Mouse (Mus musculus) heart, postnatal 0 days (tissue): ENCODE data around the gene Xylt1. TPM values are rescaled to one million over a fixed set of nuclear protein-coding genes. Genes with fewer than 3 reads are reported as not detected.

Experiments
- ATAC-seq: fragments of 200-750 bp; cut with Nextera tagmentation; 2 replicates; pipeline ENCODE4 v1.8.0; 2017; ENCODE audit warnings: low read depth, moderate number of reproducible peaks, moderate library complexity; ENCODE audit not compliant: insufficient read depth
- DNase-seq: peaks from one replicate; pipeline ENCODE4 v3.0.0-alpha.2; 2016; ENCODE audit warnings: low spot score
- H3K27ac ChIP-seq: fragments of 300-500 bp; sonication (generic); 2 replicates; pipeline ENCODE4 v1.5.1; 2014; ENCODE audit warnings: low read depth, mild to moderate bottlenecking
- H3K27me3 ChIP-seq: fragments of 300-500 bp; sonication (generic); 2 replicates; pipeline ENCODE4 v1.6.1; 2014; ENCODE audit warnings: low read length, mixed read lengths; ENCODE audit not compliant: control insufficient read depth, insufficient read depth
- H3K36me3 ChIP-seq: fragments of 300-500 bp; sonication (generic); replicated peaks from 2 replicates; pipeline ENCODE4 v1.6.1; 2014; ENCODE audit warnings: low read length, mixed read lengths; ENCODE audit not compliant: control insufficient read depth, insufficient read depth
- H3K4me1 ChIP-seq: fragments of 300-500 bp; sonication (generic); 2 replicates; pipeline ENCODE4 v1.6.1; 2014; ENCODE audit warnings: antibody characterized with exemption; ENCODE audit not compliant: control insufficient read depth, insufficient read depth
- H3K4me2 ChIP-seq: fragments of 300-500 bp; sonication (generic); 2 replicates; pipeline ENCODE4 v1.6.1; 2014; ENCODE audit warnings: low read depth, mild to moderate bottlenecking, low read length, moderate library complexity
- H3K4me3 ChIP-seq: fragments of 300-500 bp; sonication (generic); 2 replicates; pipeline ENCODE4 v1.5.1; 2014; ENCODE audit warnings: low read depth, low read length
- H3K9ac ChIP-seq: fragments of 300-500 bp; sonication (generic); replicated peaks from 2 replicates; pipeline ENCODE4 v1.6.1; 2014; ENCODE audit warnings: low read depth, low read length, mixed read lengths
- H3K9me3 ChIP-seq: fragments of 300-500 bp; sonication (generic); replicated peaks from 2 replicates; pipeline ENCODE4 v1.6.1; 2016; ENCODE audit warnings: low read length; ENCODE audit not compliant: control insufficient read depth
- CTCF ChIP-seq: IDR thresholded peaks from 2 replicates; pipeline ENCODE4 v1.5.1; 2016; ENCODE audit warnings: antibody characterized with exemption, control low read depth, low read depth
- EP300 ChIP-seq: IDR thresholded peaks from 2 replicates; pipeline ENCODE4 v1.6.1; 2016; ENCODE audit warnings: antibody characterized with exemption, low read depth
- WGBS: fragments of 180-500 bp; shearing (Covaris S2); extraction: QIAGEN DNeasy Blood & Tissue Kit; methylation state at CpG from one replicate; pipeline ENCODE4 v1.1.7; 2014; 5-methylcytosine and 5-hydroxymethylcytosine counted together
- polyA plus RNA-seq: library from polyadenylated mRNA; unstranded; fragments of >200 nt; fragmentation: Nextera tagmentation; extraction: Ambion mirVana; gene quantifications from 2 replicates; pipeline ENCODE4 v1.2.1, GENCODE M21; 2015
- total RNA-seq: library from RNA; depleted of rRNA; stranded (reverse); fragments of >200 nt; gene quantifications from 2 replicates; pipeline ENCODE4 v1.2.3, GENCODE M21; 2014; ENCODE audit warnings: low replicate concordance

Xylt1 gene
- total and polyA plus RNA-seq, 2 experiments from 2014 or later: 0.36 to 8.9 TPM

DNA sequence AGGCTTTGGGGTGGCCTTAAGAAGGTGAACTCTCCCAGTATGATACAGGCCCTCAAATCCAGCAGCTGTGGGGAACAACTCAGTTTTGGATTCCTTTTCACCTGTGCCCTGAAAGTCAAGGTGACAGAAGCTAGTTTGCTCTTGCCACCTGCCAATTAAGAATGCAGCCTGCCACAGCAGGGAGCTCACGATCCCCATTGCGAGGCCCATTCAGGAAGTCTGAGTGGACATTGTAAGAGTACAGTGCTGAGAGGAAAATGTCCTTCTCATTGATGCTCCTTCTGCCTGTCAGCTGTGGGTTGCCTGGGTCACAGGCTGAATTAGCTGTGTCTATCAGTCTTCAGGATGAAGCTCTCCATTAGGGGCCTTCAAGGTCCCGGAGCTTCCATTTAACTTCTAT, 49.1 kb downstream of the Xylt1 start:
- no peaks in the 10 kb centered on the region for H3K27me3 ChIP-seq
- H3K27ac ChIP-seq: no peak overlapping the region
- peaks cover 3% of the 10 kb centered on the region; the same call in 1 of the 2 replicates for H3K4me1 ChIP-seq
- H3K9me3 ChIP-seq: no peaks in the 10 kb centered on the region
- no peak overlapping the region for H3K4me3 ChIP-seq
- TF ChIP-seq EP300 (no peak), CTCF (no peak)
- no peaks in the 10 kb centered on the region for H3K36me3 ChIP-seq
- no peak overlapping the region for H3K4me2 ChIP-seq
- 75% methylated on average over 3 of the region's 3 CpGs for WGBS
- DNase-seq (no peak), ATAC-seq (no peak)
- H3K9ac ChIP-seq: no peak overlapping the region

DNA sequence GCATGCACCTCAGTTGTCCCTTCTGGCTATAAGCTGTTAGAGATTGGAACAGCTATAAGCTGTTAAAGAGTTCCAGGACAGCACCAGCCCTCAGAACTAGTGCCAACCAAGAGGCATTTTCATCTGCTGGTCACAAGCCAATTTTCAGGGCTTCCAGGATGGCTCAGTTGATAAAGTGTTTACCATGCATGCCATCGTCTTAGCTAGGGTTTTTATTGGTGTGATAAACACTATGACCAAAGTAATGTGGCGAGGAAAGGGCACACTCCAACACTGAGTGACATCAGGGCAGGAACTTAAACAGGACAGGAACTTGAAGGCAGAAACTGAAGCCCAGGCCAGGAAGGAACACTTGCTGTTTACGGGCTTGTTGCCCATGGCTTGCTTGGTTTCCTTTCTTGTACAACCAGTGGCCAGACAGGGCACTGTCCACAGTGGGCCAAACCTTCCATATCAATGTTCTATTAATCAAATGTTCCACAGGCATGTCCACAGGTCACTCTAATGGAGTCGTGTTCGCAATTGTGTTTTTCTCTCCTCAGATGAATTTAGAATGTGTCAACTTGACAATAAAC, 49.7 kb downstream of the Xylt1 start:
- H3K27me3 ChIP-seq: no peaks in the 10 kb centered on the region
- 69% methylated on average over 5 of the region's 5 CpGs for WGBS
- H3K4me3 ChIP-seq: no peak overlapping the region
- H3K9me3 ChIP-seq: no peaks in the 10 kb centered on the region
- H3K4me1 ChIP-seq: peaks cover 5% of the 10 kb centered on the region
- no peak overlapping the region for H3K9ac ChIP-seq
- TF ChIP-seq CTCF (no peak), EP300 (no peak)
- no peak overlapping the region for H3K4me2 ChIP-seq
- ATAC-seq (no peak), DNase-seq (no peak)
- H3K27ac ChIP-seq: no peak overlapping the region
- H3K36me3 ChIP-seq: no peaks in the 10 kb centered on the region

DNA sequence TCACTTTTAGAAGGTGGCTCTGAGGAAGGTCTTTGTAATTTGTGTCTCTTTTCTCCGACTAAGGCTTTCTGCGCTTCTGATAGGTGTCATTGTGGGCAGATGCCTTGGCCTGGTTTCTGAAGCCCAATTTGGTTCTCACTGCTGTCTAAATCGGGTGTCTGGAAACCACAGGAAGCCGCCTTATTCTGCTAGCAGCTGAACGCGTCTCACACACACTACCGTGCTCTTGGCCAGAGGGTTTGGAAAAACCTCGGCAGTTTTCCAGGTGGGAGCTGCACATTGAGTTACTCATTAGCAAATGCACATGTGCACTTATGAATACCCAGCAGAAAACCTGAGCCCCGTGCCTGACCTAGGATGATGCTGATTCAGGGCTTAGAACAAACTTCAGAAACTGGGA, 52.9 kb downstream of the Xylt1 start:
- Histone ChIP-seq H3K27me3 (no peaks in the 10 kb centered on the region), H3K36me3 (no peaks in the 10 kb centered on the region), H3K9me3 (no peaks in the 10 kb centered on the region), H3K4me2 (no peak overlapping the region), H3K4me1 (peaks cover 6% of the 10 kb centered on the region), H3K9ac (no peak overlapping the region), H3K27ac (no peak overlapping the region), H3K4me3 (no peak overlapping the region)
- WGBS: 49% methylated on average over 9 of the region's 9 CpGs
- no peak for ATAC-seq
- DNase-seq: no peak
- TF ChIP-seq CTCF: no peak
- no peak for TF ChIP-seq EP300

DNA sequence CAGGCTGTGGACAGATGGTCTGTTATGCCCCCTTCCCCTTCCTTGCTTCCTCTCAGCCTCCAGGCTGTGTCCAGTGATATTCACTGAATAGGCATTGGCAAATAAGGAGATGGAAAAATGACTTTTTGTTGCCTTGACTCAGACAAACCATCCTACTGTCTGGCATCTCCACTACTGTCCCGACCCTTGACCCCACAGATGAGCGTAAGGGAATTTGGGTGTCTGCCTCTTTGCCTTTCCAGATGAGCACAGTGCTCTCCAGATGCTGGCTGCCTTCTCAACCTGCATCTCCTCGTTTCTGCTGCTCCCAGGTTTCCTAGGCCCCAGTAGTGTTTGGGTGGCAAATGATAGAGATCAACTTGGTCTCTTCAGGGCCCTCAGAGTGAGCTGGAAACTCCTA, 54.3 kb downstream of the Xylt1 start:
- no peak overlapping the region for H3K4me2 ChIP-seq
- ATAC-seq: no peak
- H3K27me3 ChIP-seq: no peaks in the 10 kb centered on the region
- H3K9ac ChIP-seq: no peak overlapping the region
- H3K4me3 ChIP-seq: no peak overlapping the region
- no peak for DNase-seq
- peaks cover 6% of the 10 kb centered on the region for H3K4me1 ChIP-seq
- H3K27ac ChIP-seq: no peak overlapping the region
- H3K9me3 ChIP-seq: no peaks in the 10 kb centered on the region
- 84% methylated on average over 3 of the region's 3 CpGs for WGBS
- TF ChIP-seq EP300: no peak
- H3K36me3 ChIP-seq: no peaks in the 10 kb centered on the region

DNA sequence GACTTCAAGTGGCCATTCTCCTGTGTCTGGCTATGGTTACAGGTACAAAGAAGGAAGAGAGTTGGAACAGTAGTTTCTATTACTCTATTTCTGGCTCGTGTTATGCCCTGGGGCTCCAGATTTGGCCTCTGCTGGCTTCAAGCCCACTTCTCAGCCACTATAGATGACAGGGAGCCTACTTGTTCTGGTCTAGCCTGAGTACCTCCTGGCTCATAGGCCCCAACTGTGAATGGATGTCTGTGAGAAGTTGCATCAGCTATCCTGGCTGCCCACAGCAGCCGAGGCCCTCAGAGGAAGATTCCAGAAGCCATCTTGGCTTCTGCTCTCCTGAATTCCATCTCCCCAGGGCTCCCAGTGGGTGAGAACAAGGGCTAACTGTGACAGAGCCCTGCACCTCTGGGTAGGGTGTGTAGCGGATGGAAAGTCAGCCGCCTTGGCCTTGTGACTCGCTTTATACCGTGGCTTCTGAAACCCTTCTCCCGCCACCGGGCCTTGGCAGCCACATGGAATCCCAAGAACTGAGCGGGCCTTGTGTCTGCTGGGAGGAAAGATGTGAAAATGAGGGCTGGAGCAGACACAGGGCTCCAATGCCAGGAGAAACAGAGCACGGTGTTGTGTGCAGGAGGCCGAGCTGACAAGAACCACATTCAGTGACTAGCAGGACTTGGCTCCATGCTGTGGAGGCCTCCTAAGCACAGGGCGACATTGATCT, 55.1 kb downstream of the Xylt1 start:
- Histone ChIP-seq H3K27me3 (no peaks in the 10 kb centered on the region), H3K4me1 (peaks cover 6% of the 10 kb centered on the region), H3K27ac (no peak overlapping the region), H3K4me3 (no peak overlapping the region), H3K9me3 (no peaks in the 10 kb centered on the region), H3K36me3 (no peaks in the 10 kb centered on the region), H3K9ac (no peak overlapping the region), H3K4me2 (no peak overlapping the region)
- no peak for TF ChIP-seq CTCF
- no peak for TF ChIP-seq EP300
- DNase-seq (no peak), ATAC-seq (no peak)
- 74% methylated on average over 12 of the region's 12 CpGs for WGBS

DNA sequence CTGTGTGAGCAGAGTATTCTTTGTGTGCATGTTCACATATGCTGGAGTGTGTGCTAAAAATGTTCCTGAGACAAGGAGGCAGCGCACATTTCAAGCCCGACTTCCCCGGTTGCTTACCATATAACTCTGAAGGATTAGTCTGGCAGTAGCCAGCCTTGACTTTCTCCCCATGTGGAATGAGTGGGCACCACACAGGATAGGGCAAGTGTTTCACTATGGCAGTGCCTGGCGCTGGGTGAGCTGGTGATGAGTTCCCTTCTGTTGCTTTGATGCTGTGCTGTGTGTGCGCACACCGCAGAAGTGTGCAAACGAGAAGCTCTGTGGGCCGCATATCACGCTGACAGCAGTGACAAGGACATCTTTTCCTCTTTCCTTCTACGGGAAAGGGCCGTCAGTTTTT, 56.1 kb downstream of the Xylt1 start:
- Histone ChIP-seq H3K9me3 (no peaks in the 10 kb centered on the region), H3K4me2 (no peak overlapping the region), H3K9ac (no peak overlapping the region), H3K4me1 (peaks cover 6% of the 10 kb centered on the region), H3K36me3 (no peaks in the 10 kb centered on the region), H3K4me3 (no peak overlapping the region), H3K27me3 (no peaks in the 10 kb centered on the region), H3K27ac (no peak overlapping the region)
- 79% methylated on average over 11 of the region's 11 CpGs for WGBS
- no peak for DNase-seq
- no peak for TF ChIP-seq CTCF
- TF ChIP-seq EP300: no peak
- ATAC-seq: no peak
